Mouse (Mus musculus): ENCODE data around the gene Sufu.

The Sufu gene

GRCm38 (mm10) chr19:46530449-46530990, 133.8 kb downstream of the Sufu start:
- DNase-seq (ENCODE audit: low spot score in 2 of 2) = no peak

DNA sequence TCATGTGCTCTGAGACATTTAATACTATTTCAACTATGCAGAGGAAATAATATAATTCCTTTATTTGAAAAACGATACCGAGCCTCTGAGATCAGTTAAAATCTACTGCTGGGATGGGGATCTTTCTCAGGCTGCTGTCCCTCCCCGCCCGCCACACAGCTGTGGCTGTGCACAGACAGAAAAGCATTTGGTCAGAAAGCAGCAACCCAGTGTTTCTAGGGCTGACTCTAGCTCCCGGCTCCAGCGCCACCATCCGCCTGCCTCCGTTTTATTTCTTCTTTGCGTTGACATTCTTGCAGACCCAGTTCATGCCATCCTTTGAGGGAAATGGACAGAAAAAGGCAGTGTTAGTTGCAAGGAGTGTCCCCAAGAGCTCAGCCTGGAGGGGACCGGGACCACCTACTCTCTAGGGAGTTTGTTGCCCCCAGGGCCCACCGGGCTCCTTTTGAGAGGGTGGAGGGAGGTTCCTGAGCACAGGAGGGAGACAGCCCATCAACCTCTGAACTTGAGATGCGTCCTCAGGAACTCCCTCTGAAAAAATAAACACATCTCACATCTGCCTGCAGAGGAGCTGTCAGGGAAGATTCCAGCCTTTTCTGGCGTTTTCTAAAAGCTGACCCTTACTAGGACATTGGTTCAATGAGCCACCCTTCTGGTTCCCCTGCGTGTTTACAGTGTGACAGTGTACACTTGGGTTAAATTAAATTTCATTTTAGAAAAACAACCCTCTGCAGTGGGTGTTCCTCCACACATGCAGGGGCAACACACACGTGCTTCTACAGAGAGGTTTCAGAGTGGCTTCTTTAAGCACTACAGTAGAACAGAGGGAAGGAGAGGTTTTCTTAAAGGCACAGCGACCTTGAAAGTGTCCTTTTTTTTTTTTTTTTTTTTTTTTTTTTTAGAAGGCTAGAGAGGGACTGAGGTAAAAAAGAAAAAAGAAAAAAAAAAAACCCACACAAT, 134.7 kb downstream of the Sufu start:
- DNase-seq (ENCODE audit: low spot score in 2 of 2) = no peak

GRCm38 (mm10) chr19:46532031-46532688, 135.5 kb downstream of the Sufu start:
- DNase-seq (ENCODE audit: low spot score in 2 of 2) = peak in 1 of 2 experiments; percentile 52

DNA sequence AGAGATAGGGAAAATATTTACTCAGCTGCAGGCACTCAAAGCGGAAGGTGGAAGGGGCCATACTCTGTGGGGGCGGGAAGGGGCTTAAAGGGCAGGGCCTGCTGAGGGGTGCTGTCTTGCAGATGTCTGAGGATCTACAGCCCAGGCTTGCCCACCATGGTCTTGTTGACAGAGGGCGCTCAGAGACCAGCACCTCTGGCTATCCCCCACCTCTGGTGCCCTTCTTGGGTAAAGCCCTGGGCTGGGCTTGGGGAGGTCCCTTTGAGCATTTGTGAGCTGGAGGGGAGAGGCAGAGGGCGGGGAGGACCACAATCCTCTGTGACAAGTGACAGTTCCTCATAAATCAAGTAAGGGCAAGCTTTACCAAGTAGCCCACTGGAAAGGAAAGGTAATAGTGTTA, 136.4 kb downstream of the Sufu start:
- no peak for DNase-seq (ENCODE audit: low spot score in 2 of 2)

DNA sequence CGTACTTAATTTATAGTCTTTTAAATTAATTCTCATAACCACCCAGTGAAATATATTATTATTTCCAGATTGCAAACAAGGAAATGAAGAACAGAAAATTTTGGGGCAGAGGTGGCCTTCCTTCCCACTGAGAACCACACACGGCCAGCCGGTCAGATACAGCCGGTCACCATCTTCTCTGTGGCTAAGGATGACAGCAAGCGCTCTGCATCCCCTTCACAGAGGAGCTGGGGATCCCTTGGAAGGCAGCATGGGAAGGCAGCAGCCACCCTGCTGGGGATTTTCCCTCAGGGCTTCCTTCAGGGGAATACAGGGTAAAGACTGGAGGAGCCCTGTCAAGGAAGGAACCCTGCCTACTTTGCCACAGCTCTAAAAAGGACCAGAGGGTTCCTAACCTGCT, 136.8 kb downstream of the Sufu start:
- no peak for DNase-seq (ENCODE audit: low spot score in 2 of 2)

DNA sequence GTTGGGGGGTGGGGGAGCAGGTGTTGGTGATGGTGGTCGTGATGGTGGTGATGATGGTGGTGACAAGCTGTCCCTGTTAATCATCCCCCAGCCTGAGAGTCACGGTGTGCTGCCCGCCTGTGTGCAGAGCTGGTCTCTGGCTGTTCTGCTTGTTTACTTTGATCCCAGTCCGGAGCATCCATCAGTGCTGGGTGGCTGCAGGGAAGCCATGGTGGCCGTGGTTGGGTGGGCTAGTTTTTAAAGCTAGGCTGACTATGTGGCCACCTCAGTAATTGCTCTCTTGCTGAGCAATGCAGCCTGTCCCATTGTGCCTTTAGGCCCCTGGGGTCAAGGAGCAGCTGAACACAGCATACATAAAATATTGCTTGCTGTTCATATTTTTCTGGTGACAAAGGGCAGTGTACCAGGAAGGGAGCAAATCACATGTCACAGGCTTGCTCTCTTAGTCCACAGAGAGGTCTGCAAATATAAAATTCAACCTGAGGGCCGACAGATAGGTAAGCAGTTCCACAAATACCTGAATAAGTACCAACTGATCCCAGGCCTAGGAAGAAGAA, 137.9 kb downstream of the Sufu start:
- DNase-seq (ENCODE audit: low spot score in 2 of 2) = no peak

DNA sequence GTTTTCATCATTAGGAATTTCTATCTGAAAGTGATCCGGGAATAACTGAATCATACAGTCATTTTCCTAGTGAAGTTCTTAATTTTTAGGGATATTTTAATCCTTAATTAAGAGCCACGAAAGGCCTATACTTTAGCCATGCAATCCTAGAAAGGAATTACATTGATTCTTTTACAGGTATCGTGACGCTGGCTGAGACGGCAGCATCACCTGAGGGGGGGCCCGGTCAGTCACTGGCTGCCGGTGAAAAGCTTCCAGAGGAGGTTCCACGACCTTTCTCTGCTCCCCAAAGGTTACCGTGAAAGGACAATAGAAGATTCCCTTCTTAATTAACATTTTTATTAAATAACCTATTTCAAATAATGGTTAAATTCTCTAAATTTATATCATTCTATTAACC, 140.7 kb downstream of the Sufu start:
- no peak for DNase-seq (ENCODE audit: low spot score in 2 of 2)

DNA sequence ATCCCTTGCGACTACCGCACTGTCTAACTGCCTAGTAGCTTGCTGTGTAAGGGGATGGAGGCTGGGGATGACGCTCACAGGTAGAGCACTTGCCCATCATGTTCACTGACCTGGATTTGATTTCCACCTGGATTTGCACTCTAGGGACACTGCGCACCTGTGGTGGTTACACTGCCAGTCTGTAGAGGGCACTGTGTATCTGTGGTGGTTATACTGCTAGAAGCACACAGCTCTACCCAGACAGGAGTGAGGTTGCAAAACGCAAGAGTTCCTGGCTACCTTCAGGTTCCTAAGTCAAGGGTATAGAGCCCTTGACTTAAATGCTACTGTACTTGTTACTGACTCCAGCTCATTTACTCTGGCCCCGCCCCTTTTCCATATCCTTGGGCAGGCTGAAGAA, 141.5 kb downstream of the Sufu start:
- no peak for DNase-seq (ENCODE audit: low spot score in 2 of 2)
